Mouse (Mus musculus) heart, adult 2 months (tissue): ENCODE measurements around the gene Dnm2. TPM values are rescaled to one million over a fixed set of nuclear protein-coding genes. Genes with fewer than 3 reads are reported as not detected.
A peak's percentile ranks its signal among the peaks of the same experiment; 100 is the strongest.
"Not testable (repeated sequence)": the region's sequence is repeated elsewhere in the genome, so short reads cannot be mapped to it uniquely, and the experiment has no call there.

Experiments used
- DNase-seq, 2 experiments: peaks; one replicate each; pipeline ENCODE4 v3.0.0; 2021
- H3K27ac ChIP-seq: fragments of 200-600 bp; 2 replicates; pipeline ENCODE4 v1.8.1; 2022
- H3K27me3 ChIP-seq: fragments of 200-500 bp; 2 replicates; pipeline ENCODE4 v1.6.1; 2012; ENCODE audit warnings: mild to moderate bottlenecking, low read length, inconsistent platforms, mixed read lengths; ENCODE audit not compliant: control insufficient read depth, insufficient read depth
- H3K36me3 ChIP-seq: fragments of 200-500 bp; 2 replicates; pipeline ENCODE4 v1.6.1; 2012; ENCODE audit warnings: low read length, inconsistent platforms; ENCODE audit not compliant: control insufficient read depth, insufficient read depth
- H3K4me1 ChIP-seq: fragments of 200-500 bp; 2 replicates; pipeline ENCODE4 v1.6.1; 2011; ENCODE audit warnings: low read length; ENCODE audit not compliant: control insufficient read depth, insufficient read depth
- H3K4me3 ChIP-seq: fragments of 200-600 bp; 2 replicates; pipeline ENCODE4 v1.8.1; 2022
- H3K79me2 ChIP-seq: fragments of 200-500 bp; replicated peaks from 2 replicates; pipeline ENCODE4 v1.6.1; 2012; ENCODE audit warnings: mild to moderate bottlenecking, inconsistent platforms, low read length, moderate library complexity, mixed read lengths; ENCODE audit not compliant: control insufficient read depth, insufficient read depth
- H3K9ac ChIP-seq: fragments of 200-500 bp; 2 replicates; pipeline ENCODE4 v1.6.1; 2012; ENCODE audit warnings: low read depth, mild to moderate bottlenecking, control low read depth, inconsistent platforms, low read length, mixed read lengths
- CTCF ChIP-seq: fragments of 200-600 bp; IDR thresholded peaks from 2 replicates; pipeline ENCODE4 v1.8.1; 2022; ENCODE audit warnings: antibody characterized with exemption, mild to moderate bottlenecking, moderate library complexity
- EP300 ChIP-seq: fragments of 200-500 bp; IDR thresholded peaks from 2 replicates; pipeline ENCODE4 v1.6.1; 2011; ENCODE audit warnings: low read depth, low read length, control low read depth; ENCODE audit not compliant: insufficient read depth
- POLR2A ChIP-seq: fragments of 200-500 bp; IDR thresholded peaks from 2 replicates; pipeline ENCODE4 v1.6.1; 2011; ENCODE audit warnings: mild to moderate bottlenecking, low read depth, low read length, control low read depth; ENCODE audit not compliant: insufficient read depth
- WGBS: fragments of 180-500 bp; shearing (Covaris S2); methylation state at CpG from one replicate; pipeline ENCODE4 v1.1.7; 2018; 5-methylcytosine and 5-hydroxymethylcytosine counted together
- intact Hi-C: fragments of 180-260 bp; cut with DNase I; formaldehyde crosslinking; loops from one replicate; pipeline ENCODE4 v1.15.1; 2025
- polyA plus RNA-seq: library from polyadenylated mRNA; depleted of rRNA; stranded (reverse); fragments of >200 nt; gene quantifications from 2 replicates; pipeline ENCODE4 v1.2.3, GENCODE M21; 2012
- total RNA-seq, 2 experiments: library from RNA; stranded (reverse); gene quantifications; 2 replicates each; pipeline ENCODE4 v1.2.3; 2021

The Dnm2 gene
- total and polyA plus RNA-seq, 3 experiments: 63.9 to 68.2 (median 64.8) TPM

DNA sequence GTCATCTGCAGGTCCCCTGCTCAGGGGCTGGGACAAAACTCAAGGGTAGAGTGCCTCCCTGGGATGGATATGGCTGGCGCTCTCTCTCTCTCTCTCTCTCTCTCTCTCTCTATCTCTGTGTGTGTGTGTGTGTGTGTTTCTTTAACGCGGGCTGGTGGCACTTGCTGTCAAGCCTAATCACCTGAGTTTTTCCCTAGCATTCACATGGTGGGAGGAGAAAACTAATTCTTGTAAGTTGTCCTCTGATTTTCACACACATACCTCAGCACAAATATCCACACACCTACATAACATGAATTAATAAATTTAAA is 101.9 kb downstream of the Dnm2 start:
- WGBS: 63% methylated on average over 3 of the region's 3 CpGs
- Histone ChIP-seq H3K27me3 (no peaks in the 10 kb centered on the region), H3K4me1 (no peaks in the 10 kb centered on the region), H3K79me2 (no peaks in the 10 kb centered on the region), H3K27ac (no peak overlapping the region), H3K36me3 (no peaks in the 10 kb centered on the region), H3K4me3 (no peak overlapping the region), H3K9ac (no peak overlapping the region)
- intact Hi-C loops: no loop called here
- TF ChIP-seq CTCF (no peak), POLR2A (no peak), EP300 (no peak)
- DNase-seq: peak in 1 of 2 experiments; percentile 20

- intact Hi-C loops: no loop called here
- DNase-seq: no peak
- TF ChIP-seq EP300 (no peak), CTCF (no peak), POLR2A (no peak)
- no peak overlapping the region for H3K4me3 ChIP-seq
- H3K4me1 ChIP-seq: no peaks in the 10 kb centered on the region
- no peak overlapping the region for H3K27ac ChIP-seq
- no peak overlapping the region for H3K9ac ChIP-seq
- 100% methylated on average over 2 of the region's 2 CpGs for WGBS
- no peaks in the 10 kb centered on the region for H3K36me3 ChIP-seq
- H3K27me3 ChIP-seq: no peaks in the 10 kb centered on the region
- no peaks in the 10 kb centered on the region for H3K79me2 ChIP-seq
These were observed 102.5 kb downstream of the Dnm2 start for GRCm38 (mm10) chr9:21527100-21527801.

- TF ChIP-seq CTCF (no peak), EP300 (no peak), POLR2A (no peak)
- Histone ChIP-seq H3K4me1 (no peaks in the 10 kb centered on the region), H3K27me3 (no peaks in the 10 kb centered on the region), H3K4me3 (no peak overlapping the region), H3K36me3 (no peaks in the 10 kb centered on the region), H3K79me2 (no peaks in the 10 kb centered on the region), H3K27ac (no peak overlapping the region), H3K9ac (no peak overlapping the region)
- DNase-seq: no peak
- intact Hi-C loops: no loop called here
- WGBS: 46% methylated on average over 1 of the region's 1 CpGs
These were observed 103.2 kb downstream of the Dnm2 start for GRCm38 (mm10) chr9:21527917-21528324.

DNA sequence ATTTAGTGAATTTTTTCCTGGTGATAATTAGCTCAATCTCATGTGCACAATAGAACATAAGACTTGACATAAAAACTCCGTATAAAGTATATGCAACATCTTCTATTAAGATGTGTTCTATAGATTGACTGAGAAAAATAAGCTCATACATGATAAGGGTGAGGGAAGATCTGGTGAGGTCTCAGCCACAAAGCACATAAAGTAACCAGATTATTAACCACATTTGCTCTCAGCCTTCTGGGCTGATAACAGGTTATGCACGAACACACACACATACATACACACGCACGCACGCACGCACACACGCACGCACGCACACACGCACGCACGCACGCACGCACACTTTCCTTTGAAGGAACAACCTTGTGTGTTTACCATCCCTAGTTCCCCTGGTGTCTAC is 111.8 kb downstream of the Dnm2 start:
- no peak overlapping the region for H3K9ac ChIP-seq
- TF ChIP-seq POLR2A: no peak
- TF ChIP-seq EP300: no peak
- no peak for TF ChIP-seq CTCF
- DNase-seq: no peak
- no peaks in the 10 kb centered on the region for H3K27me3 ChIP-seq
- H3K4me1 ChIP-seq: no peaks in the 10 kb centered on the region
- WGBS: 96% methylated on average over 14 of the region's 14 CpGs
- intact Hi-C loops: no loop called here
- H3K27ac ChIP-seq: no peak overlapping the region
- no peaks in the 10 kb centered on the region; the same call in 1 of the 2 replicates for H3K79me2 ChIP-seq
- H3K4me3 ChIP-seq: no peak overlapping the region
- no peaks in the 10 kb centered on the region for H3K36me3 ChIP-seq

DNA sequence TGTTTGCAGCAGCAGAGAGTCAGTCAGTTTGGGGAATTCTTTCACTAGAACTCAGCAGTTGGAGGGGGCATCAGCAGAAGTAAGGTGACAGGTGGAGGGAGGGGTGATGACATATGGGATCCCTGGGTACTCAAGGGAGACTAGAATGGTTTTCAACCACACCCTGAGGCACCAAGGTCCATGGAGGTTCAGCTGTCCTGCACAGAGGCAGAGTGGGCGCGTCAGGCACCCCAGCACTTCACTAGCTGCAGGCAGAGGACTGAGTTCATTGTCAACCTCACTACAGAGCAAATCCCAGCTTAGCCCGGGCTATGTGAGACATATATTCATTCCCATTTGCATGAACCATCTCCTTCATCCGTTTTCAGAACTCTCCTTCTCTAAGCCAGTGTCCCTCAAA is 112.3 kb downstream of the Dnm2 start:
- Histone ChIP-seq H3K27me3 (no peaks in the 10 kb centered on the region), H3K79me2 (no peaks in the 10 kb centered on the region; the same call in 1 of the 2 replicates), H3K9ac (no peak overlapping the region), H3K36me3 (no peaks in the 10 kb centered on the region), H3K4me3 (no peak overlapping the region), H3K27ac (no peak overlapping the region), H3K4me1 (no peaks in the 10 kb centered on the region)
- no peak for DNase-seq
- TF ChIP-seq EP300 (no peak), POLR2A (no peak), CTCF (no peak)
- intact Hi-C loops: no loop called here
- WGBS: 79% methylated on average over 4 of the region's 4 CpGs

GRCm38 (mm10) chr9:21539981-21540753 is 115.5 kb downstream of the Dnm2 start:
- H3K79me2 ChIP-seq: no peaks in the 10 kb centered on the region; the same call in 1 of the 2 replicates
- no peaks in the 10 kb centered on the region for H3K27me3 ChIP-seq
- H3K4me1 ChIP-seq: no peaks in the 10 kb centered on the region
- intact Hi-C loops: no loop called here
- DNase-seq: no peak
- no peak overlapping the region for H3K27ac ChIP-seq
- no peak overlapping the region for H3K9ac ChIP-seq
- no peaks in the 10 kb centered on the region for H3K36me3 ChIP-seq
- 58% methylated on average over 7 of the region's 7 CpGs for WGBS
- H3K4me3 ChIP-seq: no peak overlapping the region
- TF ChIP-seq POLR2A (no peak), CTCF (no peak), EP300 (no peak)

GRCm38 (mm10) chr9:21542001-21542400 is 117.3 kb downstream of the Dnm2 start:
- H3K36me3 ChIP-seq, H3K27me3 ChIP-seq, H3K4me1 ChIP-seq, H3K4me3 ChIP-seq, intact Hi-C loops, H3K9ac ChIP-seq, DNase-seq, H3K79me2 ChIP-seq, H3K27ac ChIP-seq: not testable (repeated sequence)
- WGBS: 92% methylated on average over 2 of the region's 2 CpGs
